Mouse (Mus musculus): ENCODE measurements around the gene Gm6614. TPM values are rescaled to one million over a fixed set of nuclear protein-coding genes. Genes with fewer than 3 reads are reported as not detected.

Gene Gm6614
- polyA plus RNA-seq, 1 experiment from 2014 or later, result not detected

GRCm38 (mm10) chr6:141986772-141987171 is 24.4 kb downstream of the Gm6614 start:
- Histone ChIP-seq H3K4me3 (ENCODE audit: low read depth, low read length) (no peak overlapping the region), H3K4me1 (replicated peaks; ENCODE audit: control insufficient read depth, insufficient read depth, low read length) (no peaks in the 10 kb centered on the region), H3K4me2 (ENCODE audit: low read length) (no peak overlapping the region), H3K9ac (ENCODE audit: low read length) (no peak overlapping the region), H3K27me3 (replicated peaks; ENCODE audit: control insufficient read depth, insufficient read depth, low read length) (no peaks in the 10 kb centered on the region), H3K36me3 (ENCODE audit: control insufficient read depth, insufficient read depth, low read length) (no peaks in the 10 kb centered on the region), H3K27ac (ENCODE audit: low read depth) (no peak overlapping the region), H3K9me3 (ENCODE audit: control insufficient read depth, low read length) (no peaks in the 10 kb centered on the region)
- ATAC-seq (replicated peaks; ENCODE audit: low FRiP score, low TSS enrichment, low read depth) (no peak), DNase-seq (ENCODE audit: low spot score) (no peak)
- WGBS, result over 99% methylated on average over 6 of the region's 6 CpGs

DNA sequence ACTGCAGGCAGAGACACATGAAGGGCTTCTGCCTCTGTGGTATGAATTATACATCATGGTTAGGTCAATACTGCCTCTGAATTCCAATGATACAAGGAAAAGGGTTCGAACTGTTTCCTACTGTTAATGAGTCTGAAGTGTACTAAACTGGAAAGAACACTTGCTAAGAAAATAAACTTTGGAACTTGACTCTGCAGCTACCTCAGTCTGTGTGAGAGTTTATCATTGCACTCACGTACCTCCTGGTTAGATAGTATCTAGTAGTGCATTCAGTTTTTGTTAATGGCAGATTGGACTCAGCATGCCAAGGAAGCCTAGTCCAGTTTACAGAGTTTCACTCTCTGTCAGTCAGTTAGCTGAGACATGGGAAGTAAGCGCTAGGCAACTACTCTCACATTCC is 26.6 kb downstream of the Gm6614 start:
- no peak overlapping the region for H3K27ac ChIP-seq (ENCODE audit: low read depth)
- no peak for DNase-seq (ENCODE audit: low spot score)
- no peak for ATAC-seq (replicated peaks; ENCODE audit: low FRiP score, low TSS enrichment, low read depth)
- WGBS, result 83% methylated on average over 3 of the region's 3 CpGs
- H3K4me1 ChIP-seq (replicated peaks; ENCODE audit: control insufficient read depth, insufficient read depth, low read length), result no peaks in the 10 kb centered on the region
- no peak overlapping the region for H3K9ac ChIP-seq (ENCODE audit: low read length)
- no peaks in the 10 kb centered on the region for H3K9me3 ChIP-seq (ENCODE audit: control insufficient read depth, low read length)
- no peaks in the 10 kb centered on the region for H3K36me3 ChIP-seq (ENCODE audit: control insufficient read depth, insufficient read depth, low read length)
- H3K4me2 ChIP-seq (ENCODE audit: low read length), result no peak overlapping the region
- no peaks in the 10 kb centered on the region for H3K27me3 ChIP-seq (replicated peaks; ENCODE audit: control insufficient read depth, insufficient read depth, low read length)
- H3K4me3 ChIP-seq (ENCODE audit: low read depth, low read length), result no peak overlapping the region

DNA sequence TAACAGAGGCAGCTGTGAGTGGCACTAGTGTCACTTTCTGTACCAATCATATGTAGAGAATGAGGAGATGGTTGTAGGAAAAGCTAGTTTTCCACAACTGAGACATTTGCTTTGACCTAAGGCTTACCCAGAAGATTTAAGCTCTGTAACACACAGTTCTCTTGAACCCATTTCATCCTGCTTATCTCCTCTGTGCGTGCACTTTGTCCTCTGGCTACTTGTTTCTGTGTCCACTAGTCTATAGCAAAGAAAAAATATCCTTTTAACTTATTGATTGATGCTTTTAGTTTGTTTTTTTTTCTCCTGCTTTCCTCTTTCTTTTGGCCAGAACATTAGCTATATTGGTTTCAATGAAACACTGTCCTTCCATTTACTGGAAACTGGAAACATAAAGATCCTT is 48.8 kb downstream of the Gm6614 start:
- ATAC-seq (replicated peaks; ENCODE audit: low FRiP score, low TSS enrichment, low read depth) (no peak), DNase-seq (ENCODE audit: low spot score) (no peak)
- Histone ChIP-seq H3K9me3 (ENCODE audit: control insufficient read depth, low read length) (no peaks in the 10 kb centered on the region), H3K27ac (ENCODE audit: low read depth) (no peak overlapping the region), H3K36me3 (ENCODE audit: control insufficient read depth, insufficient read depth, low read length) (no peaks in the 10 kb centered on the region), H3K27me3 (replicated peaks; ENCODE audit: control insufficient read depth, insufficient read depth, low read length) (no peaks in the 10 kb centered on the region), H3K4me3 (ENCODE audit: low read depth, low read length) (no peak overlapping the region), H3K4me1 (replicated peaks; ENCODE audit: control insufficient read depth, insufficient read depth, low read length) (no peaks in the 10 kb centered on the region), H3K9ac (ENCODE audit: low read length) (no peak overlapping the region), H3K4me2 (ENCODE audit: low read length) (no peak overlapping the region)
- 77% methylated on average over 1 of the region's 1 CpGs for WGBS

DNA sequence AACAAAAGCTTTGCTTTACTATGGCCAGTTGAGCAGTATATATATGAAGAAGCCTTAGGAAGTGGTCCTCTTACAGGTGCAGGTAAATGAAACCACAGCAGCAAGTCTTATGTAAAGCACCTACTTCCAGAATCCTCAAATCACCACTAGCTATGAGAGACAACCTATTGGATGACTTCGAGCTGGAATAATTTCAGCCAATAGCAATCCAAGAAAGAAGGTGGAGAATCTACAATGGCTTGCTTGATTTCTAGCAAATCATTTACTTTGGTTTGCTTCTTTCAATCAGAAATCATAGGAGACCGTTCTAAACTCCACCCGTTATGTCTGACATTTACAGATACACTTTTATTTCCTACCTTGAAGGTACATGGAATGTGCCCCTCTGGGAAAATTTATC is 49.4 kb downstream of the Gm6614 start:
- ATAC-seq (replicated peaks; ENCODE audit: low FRiP score, low TSS enrichment, low read depth) (no peak), DNase-seq (ENCODE audit: low spot score) (no peak)
- Histone ChIP-seq H3K36me3 (ENCODE audit: control insufficient read depth, insufficient read depth, low read length) (no peaks in the 10 kb centered on the region), H3K4me2 (ENCODE audit: low read length) (no peak overlapping the region), H3K9me3 (ENCODE audit: control insufficient read depth, low read length) (no peaks in the 10 kb centered on the region), H3K4me1 (replicated peaks; ENCODE audit: control insufficient read depth, insufficient read depth, low read length) (no peaks in the 10 kb centered on the region), H3K27ac (ENCODE audit: low read depth) (no peak overlapping the region), H3K4me3 (ENCODE audit: low read depth, low read length) (no peak overlapping the region), H3K9ac (ENCODE audit: low read length) (no peak overlapping the region), H3K27me3 (replicated peaks; ENCODE audit: control insufficient read depth, insufficient read depth, low read length) (no peaks in the 10 kb centered on the region)
- WGBS, result 88% methylated on average over 3 of the region's 3 CpGs

DNA sequence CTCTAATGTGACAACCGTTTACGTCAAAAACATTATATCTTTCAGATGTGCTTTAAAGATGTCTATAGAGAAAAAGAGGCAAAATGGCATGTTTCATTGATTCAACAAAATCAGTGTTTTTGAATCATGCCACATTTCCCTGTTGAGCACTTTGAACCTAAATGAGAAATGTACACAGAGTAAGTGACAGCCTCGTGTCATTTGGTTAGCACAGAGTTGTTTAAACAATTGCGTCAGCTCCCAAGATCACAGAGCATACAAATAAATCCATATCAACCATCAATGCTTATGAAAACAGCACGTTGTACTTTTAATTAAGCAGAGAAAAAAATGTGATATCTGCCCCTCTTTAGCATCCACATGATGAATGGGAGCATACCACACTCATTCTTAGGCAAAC is 50.7 kb downstream of the Gm6614 start:
- Histone ChIP-seq H3K4me1 (replicated peaks; ENCODE audit: control insufficient read depth, insufficient read depth, low read length) (no peaks in the 10 kb centered on the region), H3K9ac (ENCODE audit: low read length) (no peak overlapping the region), H3K27me3 (replicated peaks; ENCODE audit: control insufficient read depth, insufficient read depth, low read length) (no peaks in the 10 kb centered on the region), H3K9me3 (ENCODE audit: control insufficient read depth, low read length) (no peaks in the 10 kb centered on the region), H3K36me3 (ENCODE audit: control insufficient read depth, insufficient read depth, low read length) (no peaks in the 10 kb centered on the region), H3K4me2 (ENCODE audit: low read length) (no peak overlapping the region), H3K4me3 (ENCODE audit: low read depth, low read length) (no peak overlapping the region), H3K27ac (ENCODE audit: low read depth) (no peak overlapping the region)
- DNase-seq (ENCODE audit: low spot score) (no peak), ATAC-seq (replicated peaks; ENCODE audit: low FRiP score, low TSS enrichment, low read depth) (no peak)
- WGBS, result 61% methylated on average over 5 of the region's 5 CpGs

- no peaks in the 10 kb centered on the region for H3K4me1 ChIP-seq (replicated peaks; ENCODE audit: control insufficient read depth, insufficient read depth, low read length)
- no peak within 1 kb of the TSS for H3K4me3 ChIP-seq (ENCODE audit: low read depth, low read length)
- no peaks in the 10 kb centered on the region for H3K27me3 ChIP-seq (replicated peaks; ENCODE audit: control insufficient read depth, insufficient read depth, low read length)
- DNase-seq (ENCODE audit: low spot score) (no peak), ATAC-seq (replicated peaks; ENCODE audit: low FRiP score, low TSS enrichment, low read depth) (no peak)
- no peaks in the 10 kb centered on the region for H3K9me3 ChIP-seq (ENCODE audit: control insufficient read depth, low read length)
- H3K4me2 ChIP-seq (ENCODE audit: low read length), result no peak within 1 kb of the TSS
- H3K27ac ChIP-seq (ENCODE audit: low read depth), result no peak within 1 kb of the TSS
- H3K9ac ChIP-seq (ENCODE audit: low read length), result no peak within 1 kb of the TSS
- H3K36me3 ChIP-seq (ENCODE audit: control insufficient read depth, insufficient read depth, low read length), result no peaks in the 10 kb centered on the region
These were observed 64.4 kb downstream of the Gm6614 start, which contains the start of gene Slco1a1 for GRCm38 (mm10) chr6:141946862-141947261. TSS of gene Slco1a1 (minus strand) at chr6:141946962.

DNA sequence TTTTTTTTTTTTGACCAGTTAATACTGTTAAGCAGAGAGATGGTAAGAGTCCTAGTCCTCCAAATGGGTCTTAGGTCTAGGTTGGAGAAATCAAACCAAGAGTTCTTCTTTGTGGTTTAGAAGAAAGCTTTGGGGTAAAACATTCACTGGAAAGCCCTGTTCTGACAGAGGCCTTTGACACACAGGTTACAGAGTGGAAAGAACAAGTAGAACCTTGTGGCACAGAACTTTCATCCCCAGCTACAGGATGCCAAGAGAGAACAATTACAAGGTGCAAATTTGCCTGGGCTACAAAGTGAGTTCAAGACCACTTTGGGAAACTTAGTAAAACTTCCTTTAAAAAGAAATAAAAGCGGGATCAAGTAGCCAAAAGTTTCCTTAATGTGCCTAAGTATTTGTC is 70.8 kb downstream of the Gm6614 start:
- Histone ChIP-seq H3K9me3 (ENCODE audit: control insufficient read depth, low read length) (no peaks in the 10 kb centered on the region), H3K4me3 (ENCODE audit: low read depth, low read length) (no peak overlapping the region), H3K27ac (ENCODE audit: low read depth) (no peak overlapping the region), H3K27me3 (replicated peaks; ENCODE audit: control insufficient read depth, insufficient read depth, low read length) (no peaks in the 10 kb centered on the region), H3K36me3 (ENCODE audit: control insufficient read depth, insufficient read depth, low read length) (no peaks in the 10 kb centered on the region), H3K9ac (ENCODE audit: low read length) (no peak overlapping the region), H3K4me1 (replicated peaks; ENCODE audit: control insufficient read depth, insufficient read depth, low read length) (no peaks in the 10 kb centered on the region), H3K4me2 (ENCODE audit: low read length) (no peak overlapping the region)
- WGBS, result 100% methylated on average over 1 of the region's 1 CpGs
- no peak for DNase-seq (ENCODE audit: low spot score)
- no peak for ATAC-seq (replicated peaks; ENCODE audit: low FRiP score, low TSS enrichment, low read depth)

Other genes starting within 250 kb of the Gm6614 start
- gene Gm5724, start 237.6 kb downstream of the Gm6614 start, polyA plus RNA-seq (2014; fragmentation: Nextera tagmentation; extraction: Ambion mirVana), result not detected in 2 replicates
- not detected in 2 replicates for gene Slco1a4, start 155.2 kb downstream of the Gm6614 start, polyA plus RNA-seq (2014; fragmentation: Nextera tagmentation; extraction: Ambion mirVana)
- gene Slco1a1, start 64.5 kb downstream of the Gm6614 start, polyA plus RNA-seq (2014; fragmentation: Nextera tagmentation; extraction: Ambion mirVana), result not detected in 2 replicates
- 0.26 TPM in 1 of 2 replicates, not detected in the other for gene Slco1a6, start 197.1 kb upstream of the Gm6614 start, polyA plus RNA-seq (2014; fragmentation: Nextera tagmentation; extraction: Ambion mirVana)

All from intestine, embryonic 14.5 days (tissue).